Mouse (Mus musculus) leukemia stem cell, adult 10-12 weeks (primary cell): ENCODE measurements around the gene Zfp953. TPM values are rescaled to one million over a fixed set of nuclear protein-coding genes. Genes with fewer than 3 reads are reported as not detected.

ENCODE experiments used
- polyA plus RNA-seq: library from polyadenylated mRNA; stranded (reverse); fragments of >175 nt; gene quantifications from 2 replicates; pipeline ENCODE4 v1.2.3, GENCODE M21; 2012; ENCODE audit warnings: low replicate concordance

Gene Zfp953
- polyA plus RNA-seq: 0.25 TPM in 1 of 2 replicates, not detected in the other

DNA sequence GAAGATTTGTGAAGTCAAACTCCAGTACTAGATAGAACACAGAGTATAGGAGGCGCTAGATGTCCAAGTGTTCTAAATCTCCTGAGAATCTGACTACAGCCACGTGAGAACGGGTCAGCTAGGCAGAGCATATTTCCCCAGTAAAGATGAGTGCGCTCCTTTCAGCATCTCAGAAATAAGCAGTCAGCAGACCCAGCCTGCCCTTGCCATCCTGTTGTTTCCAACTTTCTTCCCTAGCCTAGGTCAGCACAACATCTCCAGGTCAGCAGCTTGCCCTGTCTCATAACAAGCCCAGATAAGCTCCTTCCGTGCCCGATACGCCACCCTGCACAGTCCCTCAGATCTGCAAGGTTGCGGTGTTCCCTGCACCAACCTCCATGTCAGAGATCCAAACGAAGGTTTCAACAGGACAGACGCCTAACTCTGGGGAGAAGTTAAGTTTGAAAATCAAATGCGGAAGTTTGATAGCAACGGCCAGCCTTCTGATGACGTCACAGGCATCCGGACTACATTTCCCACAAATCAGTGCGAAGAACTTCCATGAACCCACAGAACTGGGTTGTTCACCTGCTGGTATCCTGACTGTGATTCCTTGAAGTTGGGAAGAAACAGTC is at the start of gene Zfp953, which contains the start of gene Gm28044:
TSS of gene Zfp953 (minus strand) at position 475 of the 614 bp plus-strand sequence.
TSS of gene Gm28044 (minus strand) at position 406 of the 614 bp plus-strand sequence.

DNA sequence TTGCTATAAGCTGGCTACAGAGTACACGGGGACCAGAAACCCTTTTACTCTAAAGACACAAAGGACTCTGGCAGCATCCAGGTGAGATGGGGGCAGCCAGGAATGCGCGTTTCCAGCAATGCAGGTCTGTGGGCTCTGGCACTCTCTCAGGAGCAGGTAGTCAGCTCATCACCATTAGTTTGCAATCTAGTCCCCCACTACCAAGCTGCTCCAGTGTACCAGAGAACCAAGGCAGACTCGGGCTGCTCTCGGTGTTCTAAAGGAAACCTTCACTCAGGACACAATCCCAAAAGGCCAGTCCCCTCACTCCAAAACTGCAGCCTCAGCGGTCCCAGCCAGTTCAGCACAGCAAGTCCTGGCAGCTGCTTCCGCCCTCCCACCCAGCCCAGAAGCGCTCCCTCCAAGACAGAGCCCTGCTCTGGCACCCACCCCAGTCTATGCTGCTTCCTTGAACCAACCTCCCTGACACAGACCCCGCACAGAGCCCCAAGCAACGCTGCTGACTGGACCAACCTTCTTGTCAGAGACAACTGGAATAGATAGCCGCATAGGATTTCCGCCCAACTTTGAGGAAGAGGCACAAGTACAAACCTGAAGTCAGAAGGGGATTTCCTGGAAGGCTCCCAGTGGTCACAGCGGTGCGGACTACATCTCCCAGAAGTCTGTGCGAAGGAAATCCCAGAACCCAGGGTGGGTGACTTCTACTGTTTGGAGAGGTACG is 38.9 kb upstream of the Zfp953 start, which contains the start of gene Zfp429:
TSS of gene Zfp429 (minus strand) at position 637 of the 721 bp plus-strand sequence.

DNA sequence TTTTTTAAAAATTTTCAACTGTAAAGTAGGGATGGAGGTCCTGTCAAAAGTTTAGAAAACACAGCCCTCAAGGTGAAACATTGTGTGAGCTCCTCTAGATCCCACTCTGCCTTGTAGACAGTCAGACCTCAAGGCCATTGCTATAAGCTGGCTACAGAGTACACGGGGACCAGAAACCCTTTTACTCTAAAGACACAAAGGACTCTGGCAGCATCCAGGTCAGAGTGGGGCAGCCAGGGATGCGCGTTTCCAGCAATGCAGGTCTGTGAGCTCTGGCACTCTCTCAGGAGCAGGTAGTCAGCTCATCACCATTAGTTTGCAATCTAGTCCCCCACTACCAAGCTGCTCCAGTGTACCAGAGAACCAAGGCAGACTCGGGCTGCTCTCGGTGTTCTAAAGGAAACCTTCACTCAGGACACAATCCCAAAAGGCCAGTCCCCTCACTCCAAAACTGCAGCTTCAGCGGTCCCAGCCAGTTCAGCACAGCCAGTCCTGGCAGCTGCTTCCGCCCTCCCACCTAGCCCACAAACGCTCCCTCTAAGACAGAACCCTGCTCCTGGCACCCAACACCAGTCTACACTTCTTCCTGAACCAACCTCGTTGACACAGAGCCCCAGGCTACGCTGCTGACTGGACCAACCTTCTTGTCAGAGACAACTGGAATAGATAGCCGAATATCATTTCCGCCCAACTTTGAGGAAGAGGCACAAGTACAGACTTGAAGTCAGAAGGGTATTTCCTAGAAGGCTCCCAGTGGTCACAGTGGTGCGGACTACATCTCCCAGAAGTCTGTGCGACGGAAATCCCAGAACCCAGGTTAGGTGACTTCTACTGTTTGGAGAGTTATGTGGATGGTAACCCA is 14.9 kb upstream of the Zfp953 start, which contains the start of the genes Gm28041 and Zfp456:
TSS of gene Gm28041 (minus strand) at position 684 of the 862 bp plus-strand sequence.
TSS of gene Zfp456 (minus strand) at position 761 of the 862 bp plus-strand sequence.

DNA sequence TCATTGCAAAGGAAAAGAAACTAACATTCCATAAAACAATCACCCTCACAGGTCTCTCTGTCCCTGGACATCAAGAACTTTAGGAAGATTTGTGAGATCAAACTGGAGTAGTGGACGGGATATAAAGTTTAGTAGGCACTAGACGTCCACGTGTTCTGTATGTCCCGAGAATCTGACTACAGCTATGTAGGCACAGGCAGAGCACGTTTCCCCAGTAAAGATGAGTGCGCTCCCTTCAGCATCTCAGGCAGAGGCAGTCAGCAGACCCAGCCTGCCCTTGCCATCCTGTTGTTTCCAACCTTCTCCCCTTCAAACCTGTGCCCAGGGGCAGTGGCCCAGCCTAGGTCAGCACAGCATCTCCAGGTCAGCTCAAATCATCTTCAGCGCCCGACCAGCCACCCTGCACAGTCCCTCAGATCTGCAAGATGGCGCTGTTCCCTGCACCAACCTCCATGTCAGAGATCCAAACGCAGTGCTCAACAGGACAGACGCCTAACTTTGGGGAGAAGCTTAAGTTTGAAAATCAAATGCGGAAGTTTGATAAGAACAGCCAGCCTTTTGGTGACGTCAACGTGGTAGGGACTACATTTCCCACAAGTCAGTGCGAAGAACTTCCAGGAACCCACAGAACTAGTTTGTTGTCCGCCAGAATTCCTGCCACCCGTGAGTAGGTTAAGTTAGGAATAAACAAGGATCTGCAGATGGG is 28.2 kb downstream of the Zfp953 start, which contains the start of gene Zfp595:
TSS of gene Zfp595 (minus strand) at position 552 of the 706 bp plus-strand sequence.

DNA sequence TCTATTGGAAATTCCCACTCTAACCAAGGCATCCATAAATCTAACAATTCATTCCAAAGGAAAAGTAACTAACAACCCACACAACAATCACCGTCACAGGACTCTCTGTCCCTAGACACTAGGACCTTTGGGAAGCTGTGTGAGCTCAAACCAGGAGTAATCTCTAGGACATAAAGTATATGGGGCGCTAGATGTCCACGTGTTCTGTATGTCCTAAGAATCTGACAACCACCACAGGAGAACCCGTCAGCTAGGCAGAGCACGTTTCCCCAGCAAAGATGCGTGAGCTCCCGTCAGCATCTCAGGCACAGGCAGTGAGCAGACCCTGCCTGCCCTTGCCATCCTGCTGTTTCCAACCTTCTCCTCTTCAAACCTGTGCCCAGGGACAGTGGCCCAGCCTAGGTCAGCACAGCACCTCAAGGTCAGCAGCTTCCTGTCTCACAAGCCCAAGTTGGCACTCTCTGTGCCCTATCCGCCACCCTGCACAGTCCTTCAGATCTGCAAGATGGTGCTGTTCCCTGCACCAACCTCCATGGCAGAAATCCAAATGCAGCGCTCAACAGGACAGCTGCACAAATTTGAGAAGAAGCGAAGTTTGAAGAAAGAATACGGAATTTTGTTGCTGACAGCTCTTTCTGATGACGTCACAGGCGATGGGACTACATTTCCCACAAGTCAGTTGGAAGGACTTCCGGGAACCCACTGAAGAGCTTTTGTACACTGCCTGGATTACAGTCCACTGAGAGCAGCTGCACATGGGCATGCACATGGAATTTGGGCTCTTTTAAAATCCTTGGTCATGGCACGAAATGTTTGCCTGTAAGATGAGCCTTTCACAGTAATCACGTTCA is 54.4 kb downstream of the Zfp953 start, which contains the start of gene Zfp457:
TSS of gene Zfp457 (minus strand) at position 664 of the 851 bp plus-strand sequence.

Other genes starting within 250 kb of the Zfp953 start
- gene Rslcan18, start 244.3 kb downstream of the Zfp953 start, polyA plus RNA-seq: not detected in 2 replicates
- 0.07 and 0.44 TPM in 2 replicates for gene Zfp759, start 238.9 kb downstream of the Zfp953 start, polyA plus RNA-seq
- 0.08 and 0.12 TPM in 2 replicates for gene Rsl1, start 187.4 kb downstream of the Zfp953 start, polyA plus RNA-seq
- 0.18 TPM in 1 of 2 replicates, not detected in the other for gene Zfp455, start 166.1 kb downstream of the Zfp953 start, polyA plus RNA-seq
- 0.06 and 0.10 TPM in 2 replicates for gene Zfp458, start 82.1 kb downstream of the Zfp953 start, polyA plus RNA-seq
- gene Zfp457, start 54.1 kb downstream of the Zfp953 start, polyA plus RNA-seq: not detected in 2 replicates
- 0.16 and 0.20 TPM in 2 replicates for gene Zfp595, start 28.0 kb downstream of the Zfp953 start, polyA plus RNA-seq
- gene Gm28044, start 69 bp downstream of the Zfp953 start, polyA plus RNA-seq: not detected in 2 replicates
- gene Gm28041, start 15.1 kb upstream of the Zfp953 start, polyA plus RNA-seq: not detected in 2 replicates
- 0.19 TPM in 1 of 2 replicates, not detected in the other for gene Zfp456, start 15.2 kb upstream of the Zfp953 start, polyA plus RNA-seq
- gene Zfp429, start 39.2 kb upstream of the Zfp953 start, polyA plus RNA-seq: 2.2 TPM in 1 of 2 replicates, not detected in the other
- gene Zfp459, start 60.8 kb upstream of the Zfp953 start, polyA plus RNA-seq: 0.38 TPM in 1 of 2 replicates, not detected in the other
- 0.36 TPM in 1 of 2 replicates, not detected in the other for gene Zfp874a, start 91.0 kb upstream of the Zfp953 start, polyA plus RNA-seq
- 0.07 and 0.36 TPM in 2 replicates for gene Zfp874b, start 123.7 kb upstream of the Zfp953 start, polyA plus RNA-seq
- gene Zfp58, start 139.9 kb upstream of the Zfp953 start, polyA plus RNA-seq: 0.20 TPM in 1 of 2 replicates, not detected in the other
- gene Gm26965, start 165.5 kb upstream of the Zfp953 start, polyA plus RNA-seq: not detected in 2 replicates
- 0.08 and 1.3 TPM in 2 replicates for gene Zfp87, start 165.6 kb upstream of the Zfp953 start, polyA plus RNA-seq
- gene Zfp748, start 193.2 kb upstream of the Zfp953 start, polyA plus RNA-seq: 0.14 and 0.32 TPM in 2 replicates
- 0.56 TPM in 1 of 2 replicates, not detected in the other for gene Zfp729b, start 249.1 kb upstream of the Zfp953 start, polyA plus RNA-seq